Mouse (Mus musculus) kidney, postnatal 0 days (tissue): ENCODE measurements around the gene Xpo5. TPM values are rescaled to one million over a fixed set of nuclear protein-coding genes. Genes with fewer than 3 reads are reported as not detected.

Experiments used
- ATAC-seq: fragments of 200-750 bp; cut with Nextera tagmentation; replicated peaks from 2 replicates; pipeline ENCODE4 v1.8.0; 2017; ENCODE audit warnings: low read depth, moderate number of reproducible peaks, moderate TSS enrichment, moderate library complexity; ENCODE audit not compliant: low FRiP score
- DNase-seq: peaks from one replicate; pipeline ENCODE4 v3.0.0-alpha.2; 2016; ENCODE audit warnings: low spot score
- H3K27ac ChIP-seq: fragments of 300-500 bp; sonication (generic); 2 replicates; pipeline ENCODE4 v1.5.1; 2014; ENCODE audit warnings: mild to moderate bottlenecking
- H3K27me3 ChIP-seq: fragments of 300-500 bp; sonication (generic); 2 replicates; pipeline ENCODE4 v1.6.1; 2014; ENCODE audit warnings: low read length, mixed read lengths; ENCODE audit not compliant: insufficient read depth
- H3K36me3 ChIP-seq: fragments of 300-500 bp; sonication (generic); 2 replicates; pipeline ENCODE4 v1.6.1; 2014; ENCODE audit warnings: low read length, mixed read lengths; ENCODE audit not compliant: insufficient read depth
- H3K4me1 ChIP-seq: fragments of 300-500 bp; sonication (generic); replicated peaks from 2 replicates; pipeline ENCODE4 v1.6.1; 2014; ENCODE audit warnings: antibody characterized with exemption, low read length, mixed read lengths; ENCODE audit not compliant: insufficient read depth
- H3K4me2 ChIP-seq: fragments of 300-500 bp; sonication (generic); 2 replicates; pipeline ENCODE4 v1.6.1; 2014; ENCODE audit warnings: mild to moderate bottlenecking, low read length, moderate library complexity, mixed read lengths
- H3K4me3 ChIP-seq: fragments of 300-500 bp; sonication (generic); replicated peaks from 2 replicates; pipeline ENCODE4 v1.5.1; 2014; ENCODE audit warnings: low read depth, low read length
- H3K9ac ChIP-seq: fragments of 300-500 bp; sonication (generic); 2 replicates; pipeline ENCODE4 v1.6.1; 2014; ENCODE audit warnings: low read depth, low read length
- H3K9me3 ChIP-seq: fragments of 300-500 bp; sonication (generic); replicated peaks from 2 replicates; pipeline ENCODE4 v1.6.1; 2016; ENCODE audit warnings: low read length, inconsistent platforms, mixed read lengths
- CTCF ChIP-seq: IDR thresholded peaks from 2 replicates; pipeline ENCODE4 v1.5.1; 2016; ENCODE audit warnings: antibody characterized with exemption, low read depth, mild to moderate bottlenecking, moderate library complexity
- WGBS: fragments of 180-500 bp; shearing (Covaris S2); extraction: QIAGEN DNeasy Blood & Tissue Kit; methylation state at CpG from one replicate; pipeline ENCODE4 v1.1.7; 2014; 5-methylcytosine and 5-hydroxymethylcytosine counted together
- polyA plus RNA-seq: library from polyadenylated mRNA; unstranded; fragments of >200 nt; fragmentation: Nextera tagmentation; extraction: Ambion mirVana; gene quantifications from 2 replicates; pipeline ENCODE4 v1.2.1, GENCODE M21; 2015

The Xpo5 gene
- polyA plus RNA-seq, 1 experiment from 2014 or later = 23.3 TPM

GRCm38 (mm10) chr17:46274465-46274864, 71.9 kb downstream of the Xpo5 start:
- H3K4me3 ChIP-seq = no peak overlapping the region
- H3K4me1 ChIP-seq = no peaks in the 10 kb centered on the region
- no peak overlapping the region for H3K9ac ChIP-seq
- TF ChIP-seq CTCF = no peak
- H3K36me3 ChIP-seq = peaks cover 19% of the 10 kb centered on the region
- no peaks in the 10 kb centered on the region for H3K27me3 ChIP-seq
- H3K27ac ChIP-seq = no peak overlapping the region
- no peak for ATAC-seq
- DNase-seq = no peak
- H3K4me2 ChIP-seq = no peak overlapping the region
- no peaks in the 10 kb centered on the region for H3K9me3 ChIP-seq
- 51% methylated on average over 6 of the region's 6 CpGs for WGBS

- no peak overlapping the region for H3K27ac ChIP-seq
- TF ChIP-seq CTCF = no peak
- peaks cover 19% of the 10 kb centered on the region for H3K36me3 ChIP-seq
- H3K4me1 ChIP-seq = no peaks in the 10 kb centered on the region
- no peak for DNase-seq
- no peak overlapping the region for H3K9ac ChIP-seq
- no peaks in the 10 kb centered on the region for H3K27me3 ChIP-seq
- H3K4me3 ChIP-seq = no peak overlapping the region
- no peak overlapping the region for H3K4me2 ChIP-seq
- no peaks in the 10 kb centered on the region for H3K9me3 ChIP-seq
- ATAC-seq = no peak
- WGBS = 82% methylated on average over 6 of the region's 6 CpGs
These were observed 72.5 kb downstream of the Xpo5 start for GRCm38 (mm10) chr17:46275034-46275433.

GRCm38 (mm10) chr17:46275506-46275905, 72.9 kb downstream of the Xpo5 start:
- Histone ChIP-seq H3K9me3 (no peaks in the 10 kb centered on the region), H3K36me3 (peaks cover 15% of the 10 kb centered on the region; the same call in 1 of the 2 replicates), H3K4me2 (no peak overlapping the region), H3K4me1 (no peaks in the 10 kb centered on the region), H3K9ac (no peak overlapping the region), H3K27ac (no peak overlapping the region), H3K27me3 (no peaks in the 10 kb centered on the region), H3K4me3 (no peak overlapping the region)
- no peak for DNase-seq
- TF ChIP-seq CTCF = no peak
- 91% methylated on average over 10 of the region's 10 CpGs for WGBS
- ATAC-seq = no peak

GRCm38 (mm10) chr17:46277586-46277985, 75.0 kb downstream of the Xpo5 start:
- no peak overlapping the region for H3K9ac ChIP-seq
- 71% methylated on average over 4 of the region's 4 CpGs for WGBS
- no peak overlapping the region for H3K27ac ChIP-seq
- ATAC-seq (no peak), DNase-seq (no peak)
- TF ChIP-seq CTCF = no peak
- H3K36me3 ChIP-seq = 0 out of 2 replicates have a peak, but pooled peaks cover 4% of the 10 kb centered on the region
- H3K9me3 ChIP-seq = no peaks in the 10 kb centered on the region
- H3K4me3 ChIP-seq = no peak overlapping the region
- H3K27me3 ChIP-seq = no peaks in the 10 kb centered on the region
- H3K4me2 ChIP-seq = no peak overlapping the region
- H3K4me1 ChIP-seq = peaks cover 9% of the 10 kb centered on the region; the same call in 1 of the 2 replicates

GRCm38 (mm10) chr17:46278011-46278765, 75.6 kb downstream of the Xpo5 start:
- no peak overlapping the region for H3K4me2 ChIP-seq
- no peak overlapping the region for H3K9ac ChIP-seq
- 0 out of 2 replicates have a peak, but pooled peaks cover 4% of the 10 kb centered on the region for H3K36me3 ChIP-seq
- TF ChIP-seq CTCF = no peak
- 92% methylated on average over 12 of the region's 12 CpGs for WGBS
- H3K27ac ChIP-seq = no peak overlapping the region
- no peaks in the 10 kb centered on the region for H3K9me3 ChIP-seq
- DNase-seq = no peak
- no peaks in the 10 kb centered on the region for H3K27me3 ChIP-seq
- no peak for ATAC-seq
- no peak overlapping the region for H3K4me3 ChIP-seq
- peaks cover 9% of the 10 kb centered on the region; the same call in 1 of the 2 replicates for H3K4me1 ChIP-seq

GRCm38 (mm10) chr17:46282483-46283123, 80.0 kb downstream of the Xpo5 start, which contains the start of gene Tjap1:
Gene Tjap1, minus strand, starts transcription at chr17:46283026.
- peak; percentile 96 for ATAC-seq

More at GRCm38 (mm10) chr17:46282483-46283123, 80.0 kb downstream of the Xpo5 start, which contains the start of gene Tjap1:
- no peaks in the 10 kb centered on the region for H3K9me3 ChIP-seq
- WGBS = under 1% methylated on average over 37 of the region's 37 CpGs
- DNase-seq = peak; percentile 93
- H3K4me1 ChIP-seq = peaks cover 9% of the 10 kb centered on the region; the same call in 1 of the 2 replicates
- H3K4me3 ChIP-seq = peak within 1 kb of the TSS; percentile 61
- TF ChIP-seq CTCF = no peak
- peak within 1 kb of the TSS; percentile 83 for H3K9ac ChIP-seq
- H3K27ac ChIP-seq = peak within 1 kb of the TSS; percentile 90
- H3K36me3 ChIP-seq = 0 out of 2 replicates have a peak, but pooled peaks cover 4% of the 10 kb centered on the region
- no peaks in the 10 kb centered on the region for H3K27me3 ChIP-seq
- H3K4me2 ChIP-seq = peak within 1 kb of the TSS; percentile 95
